Mouse (Mus musculus) c-Kit-positive CD71-positive TER-119-positive erythroid progenitor cells, embryonic 14.5 days (primary cell): Measurements from ENCODE around the gene Rbpms2.
"Not testable (repeated sequence)": the region's sequence is repeated elsewhere in the genome, so short reads cannot be mapped to it uniquely, and the experiment has no call there.

ENCODE experiments used
- DNase-seq: peaks from one replicate; pipeline ENCODE4 v3.0.0-alpha.2; 2013; ENCODE audit warnings: low spot score

Gene Rbpms2

DNA sequence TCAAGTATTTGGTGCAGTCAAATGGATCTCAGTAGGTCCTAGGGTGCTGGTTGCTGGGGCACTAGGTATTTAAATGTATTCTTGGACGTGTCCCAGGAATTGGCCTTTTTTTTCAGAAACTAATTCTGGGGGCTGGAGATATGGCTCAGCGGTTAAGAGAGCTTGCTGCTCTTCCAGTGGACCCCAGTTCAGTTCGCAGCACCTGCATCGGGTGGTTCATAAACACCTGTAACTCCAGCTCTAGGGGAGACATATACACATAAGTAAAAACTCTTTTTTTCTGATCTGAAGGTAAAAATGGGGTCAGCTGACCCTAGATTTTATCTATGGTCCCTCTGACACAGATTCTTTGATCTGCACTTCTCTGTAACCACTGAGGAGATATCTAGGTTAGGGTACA is 8.3 kb upstream of the Rbpms2 start:
- no peak for DNase-seq

DNA sequence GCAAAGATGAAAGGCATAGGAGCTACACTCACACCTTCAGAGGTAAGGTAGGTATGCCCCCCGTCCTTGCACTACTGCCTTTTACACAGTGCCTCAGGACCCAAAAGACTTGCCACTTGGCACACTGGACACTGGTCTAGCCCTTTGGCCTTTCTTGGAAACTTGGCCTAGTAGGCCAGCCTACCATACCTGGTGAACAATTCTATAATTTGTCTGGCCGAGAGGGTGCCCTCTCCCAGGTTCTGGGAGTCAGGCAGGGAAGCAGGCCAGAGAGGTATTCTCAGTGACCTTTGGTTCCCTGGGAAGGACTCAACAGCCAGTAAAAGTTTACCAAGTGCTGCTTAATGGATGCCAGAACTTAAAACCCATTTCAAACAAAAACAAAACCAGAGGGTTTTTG is 7.8 kb upstream of the Rbpms2 start:
- DNase-seq = no peak

DNA sequence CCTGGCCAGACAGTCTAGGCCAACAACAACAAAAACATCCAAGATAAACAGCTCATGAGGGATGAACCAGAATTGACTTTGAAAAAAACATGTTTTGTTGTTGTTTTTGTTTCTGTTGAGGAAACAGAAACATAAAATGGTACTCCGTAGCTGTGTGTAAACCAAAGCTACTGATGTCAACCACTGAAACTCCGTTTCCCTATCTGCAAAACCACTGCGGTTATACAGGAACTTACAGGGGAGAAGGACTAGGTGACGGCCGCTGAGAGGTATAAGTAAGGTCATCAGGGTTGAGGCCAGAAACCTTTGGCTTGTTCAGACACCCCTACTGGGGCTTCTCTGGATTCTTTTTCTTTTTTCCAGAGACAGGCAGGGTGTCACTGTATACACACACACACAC is 6.6 kb upstream of the Rbpms2 start:
- no peak for DNase-seq

DNA sequence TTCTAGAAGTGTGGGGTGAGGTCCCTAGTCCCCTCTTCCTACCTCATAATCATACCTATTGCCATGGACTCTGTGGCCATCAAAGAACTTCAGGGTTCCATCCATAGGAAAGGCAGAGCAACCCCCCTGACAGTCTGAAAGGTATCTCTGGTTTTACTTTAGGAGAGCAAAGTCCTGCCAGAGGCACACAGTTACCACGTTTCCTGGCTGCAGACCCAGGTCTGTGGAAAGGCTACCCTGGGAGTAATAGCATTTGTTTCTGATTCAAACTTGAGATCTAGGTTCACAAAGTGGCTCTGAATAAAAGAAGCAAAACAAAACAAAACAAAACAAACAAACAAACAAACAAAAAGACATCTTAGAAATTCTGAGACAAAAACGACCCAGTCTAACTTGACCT is 5.2 kb upstream of the Rbpms2 start:
- no peak for DNase-seq

DNA sequence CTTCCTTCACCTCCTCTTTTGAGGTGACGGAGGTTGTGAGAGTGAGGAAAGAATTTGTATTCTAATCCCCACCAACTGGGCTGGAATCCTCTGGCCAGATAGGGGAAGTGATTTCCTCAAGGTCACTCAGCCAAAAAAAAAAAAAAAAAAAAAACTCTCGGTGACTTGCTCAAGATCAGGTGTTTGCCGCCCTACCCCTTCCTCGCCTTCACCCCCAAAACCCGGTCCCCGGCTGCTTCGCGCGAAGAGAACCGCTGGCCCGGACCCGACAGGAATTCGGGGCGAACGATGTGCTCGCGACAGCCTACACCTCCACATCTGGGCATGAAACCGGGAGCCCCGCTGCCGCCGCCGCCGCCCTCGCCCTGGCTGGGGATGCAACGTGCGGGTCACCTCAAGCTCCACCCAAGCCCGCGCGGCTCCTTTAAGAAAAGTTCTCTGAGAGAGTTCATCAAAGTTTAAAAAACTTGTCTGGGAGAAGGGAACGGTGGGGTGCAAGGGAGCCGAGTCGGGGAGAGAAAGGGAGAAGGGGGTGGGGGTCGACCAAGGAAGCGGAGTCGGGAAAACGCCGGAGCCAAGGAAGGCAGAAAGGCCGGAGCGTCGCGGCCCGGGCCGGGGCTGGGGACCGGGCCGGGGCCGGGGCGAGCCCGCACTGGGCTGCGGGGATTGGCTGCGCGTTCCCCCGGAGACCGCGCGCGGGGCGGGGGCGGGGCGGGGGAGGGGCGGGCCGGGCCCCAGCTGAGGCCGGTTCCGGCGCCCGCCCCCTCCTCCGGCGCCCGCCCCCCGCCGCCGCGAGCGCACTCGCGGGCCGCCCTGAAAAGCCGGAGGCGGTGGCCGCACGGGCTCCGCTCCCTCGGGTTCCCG is 551 bp downstream of the Rbpms2 start:
- DNase-seq = no peak

DNA sequence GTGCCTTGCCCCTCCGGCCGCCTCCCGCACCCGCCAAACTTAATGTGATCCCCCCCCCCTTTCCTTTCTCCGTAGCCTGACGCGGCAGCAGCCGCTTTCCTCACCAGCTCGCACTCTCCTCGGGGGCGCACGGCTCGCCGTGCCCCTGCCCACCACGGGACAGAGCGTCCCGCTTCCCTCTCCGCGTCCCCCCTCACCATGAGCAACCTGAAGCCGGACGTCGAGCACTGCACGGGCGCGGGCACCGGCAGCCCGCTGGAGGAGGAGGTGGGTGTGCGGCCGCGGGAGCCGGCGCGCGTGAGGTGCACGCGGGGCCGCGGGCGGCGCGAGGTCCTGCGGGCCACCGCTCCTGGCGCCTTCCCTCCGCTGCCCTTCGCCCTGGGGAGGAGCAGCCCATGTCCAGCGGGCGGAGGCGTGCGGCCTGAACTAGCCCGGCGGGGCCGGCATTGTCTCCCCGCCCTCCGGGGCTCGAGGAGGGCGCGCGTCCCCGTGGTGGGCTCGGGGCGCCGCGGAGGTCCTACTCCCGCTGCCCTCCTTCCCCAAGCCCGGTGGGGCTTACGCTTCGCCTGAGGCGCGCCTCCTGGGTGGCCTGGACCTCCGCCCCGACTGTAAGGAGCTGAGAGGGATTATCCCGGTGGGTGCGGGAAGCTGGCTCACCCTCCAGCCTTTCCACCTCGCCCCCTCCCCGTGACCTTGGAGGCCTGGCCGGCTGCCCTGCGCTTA is 1.3 kb downstream of the Rbpms2 start:
- no peak for DNase-seq

DNA sequence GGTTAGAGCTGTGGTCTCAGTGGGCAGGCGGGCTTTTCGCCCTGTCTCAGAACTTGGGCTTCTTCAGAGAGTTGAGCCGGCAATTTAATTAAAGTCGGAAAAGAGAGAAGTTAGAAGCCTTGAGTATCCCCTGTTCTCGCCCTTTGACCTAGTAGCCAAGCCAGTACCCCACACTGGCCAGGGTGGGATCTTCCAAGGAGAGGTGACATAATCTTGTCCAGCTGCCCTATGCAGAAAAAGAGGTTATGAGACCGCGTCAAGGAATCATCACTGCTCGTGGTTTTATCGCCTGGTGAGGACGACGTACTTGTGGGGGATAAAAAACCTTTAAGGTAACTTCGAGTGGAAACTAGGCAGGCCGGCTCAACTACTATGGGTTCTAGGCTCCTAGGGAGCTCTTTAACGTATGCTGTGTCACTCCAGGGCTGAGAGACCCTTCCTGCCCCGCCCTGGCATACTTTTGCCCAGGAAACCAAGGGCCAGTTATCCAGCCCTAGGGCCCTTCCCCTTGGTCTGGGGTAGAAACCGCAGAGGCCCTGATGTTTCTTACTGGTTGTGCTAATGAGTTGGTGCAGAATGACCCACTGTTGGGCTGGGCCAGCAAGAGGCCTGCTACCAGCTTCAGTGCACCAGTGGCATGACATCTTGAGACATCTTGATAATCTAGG is 2.0 kb downstream of the Rbpms2 start:
- no peak for DNase-seq

DNA sequence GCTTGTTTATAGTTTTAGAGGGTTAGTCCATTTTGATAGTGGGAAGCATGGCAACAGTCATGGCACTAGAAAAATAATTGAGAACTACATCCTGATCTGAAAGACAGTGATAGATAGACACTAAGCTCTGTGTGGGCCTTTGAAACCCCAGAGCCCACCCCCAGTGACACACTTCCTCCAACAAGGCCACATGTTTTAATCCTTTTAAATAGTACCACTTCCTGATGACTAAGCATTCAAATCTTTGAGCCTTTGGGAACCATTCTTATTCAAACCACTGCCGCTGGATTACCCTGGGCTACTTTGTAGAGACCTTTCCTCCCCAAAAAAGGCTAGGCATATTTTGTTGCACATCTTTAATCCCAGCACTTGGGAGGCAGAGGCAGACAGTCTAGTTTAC is 6.3 kb downstream of the Rbpms2 start:
- no peak for DNase-seq

DNA sequence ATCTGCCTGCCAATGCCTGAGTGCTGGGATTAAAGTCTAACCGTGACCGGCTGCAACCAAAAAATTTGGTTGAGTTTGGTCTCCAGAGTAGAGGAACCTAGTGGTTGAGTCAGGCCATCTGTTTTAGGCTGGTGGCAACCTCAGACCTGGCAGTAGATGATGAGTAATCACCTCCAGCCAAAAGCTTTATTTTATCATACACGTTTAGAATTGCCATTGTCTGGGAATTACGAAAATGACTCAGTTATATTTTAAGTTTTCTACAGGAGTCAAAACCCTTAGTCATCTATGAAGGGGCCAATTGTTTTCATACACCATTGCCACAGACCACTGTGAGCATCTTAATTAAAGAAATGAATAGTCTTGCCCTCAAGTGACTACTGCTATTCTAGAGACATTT is 7.5 kb downstream of the Rbpms2 start:
- DNase-seq = no peak

DNA sequence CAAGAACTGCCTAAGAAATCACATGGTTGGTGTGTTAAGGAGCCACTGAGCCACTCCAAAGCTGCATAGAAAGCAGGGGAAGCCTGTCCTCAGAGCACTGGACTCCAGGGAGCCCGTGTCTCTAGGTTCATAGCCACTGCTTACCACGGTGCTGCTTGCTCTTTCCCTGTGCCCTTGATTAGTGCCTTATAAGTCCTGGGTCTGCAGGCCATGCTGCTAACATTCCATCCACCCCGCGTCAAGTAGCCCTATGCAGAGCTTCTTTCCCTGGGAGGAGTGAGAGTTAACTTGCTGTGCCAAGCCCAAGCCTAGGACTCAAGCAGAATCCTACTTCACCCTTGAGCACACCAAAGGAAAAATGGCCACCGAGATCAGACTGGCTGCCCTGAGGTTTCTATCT is 9.6 kb downstream of the Rbpms2 start:
- DNase-seq = no peak

DNA sequence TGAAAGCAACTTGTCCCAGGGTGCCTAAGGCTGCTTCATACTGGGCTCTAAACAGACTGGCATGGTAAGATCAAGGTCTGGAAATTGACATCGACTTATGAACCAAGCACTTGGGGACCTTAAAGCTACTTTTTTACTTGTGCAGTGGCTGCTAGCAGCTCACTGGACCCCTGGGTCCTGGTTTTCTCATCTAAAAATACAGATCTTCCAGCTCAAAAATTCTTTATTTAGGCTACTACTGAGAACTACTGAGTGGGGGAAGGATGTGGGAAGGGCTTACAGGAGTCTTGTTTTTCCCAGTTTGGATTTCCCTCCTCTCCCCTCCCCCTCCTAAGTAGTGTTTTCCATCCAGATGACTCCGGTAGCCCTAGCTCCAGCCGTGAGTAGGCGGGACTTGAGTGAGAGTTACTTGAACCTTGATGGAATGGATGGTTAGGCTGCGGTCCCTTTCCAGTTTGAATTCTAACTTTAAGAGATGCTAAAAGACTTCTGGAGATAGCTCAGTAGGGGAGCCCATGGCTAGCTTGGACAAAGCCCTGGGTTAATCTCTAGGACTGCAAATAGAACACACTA is 11.5 kb downstream of the Rbpms2 start:
- no peak for DNase-seq

DNA sequence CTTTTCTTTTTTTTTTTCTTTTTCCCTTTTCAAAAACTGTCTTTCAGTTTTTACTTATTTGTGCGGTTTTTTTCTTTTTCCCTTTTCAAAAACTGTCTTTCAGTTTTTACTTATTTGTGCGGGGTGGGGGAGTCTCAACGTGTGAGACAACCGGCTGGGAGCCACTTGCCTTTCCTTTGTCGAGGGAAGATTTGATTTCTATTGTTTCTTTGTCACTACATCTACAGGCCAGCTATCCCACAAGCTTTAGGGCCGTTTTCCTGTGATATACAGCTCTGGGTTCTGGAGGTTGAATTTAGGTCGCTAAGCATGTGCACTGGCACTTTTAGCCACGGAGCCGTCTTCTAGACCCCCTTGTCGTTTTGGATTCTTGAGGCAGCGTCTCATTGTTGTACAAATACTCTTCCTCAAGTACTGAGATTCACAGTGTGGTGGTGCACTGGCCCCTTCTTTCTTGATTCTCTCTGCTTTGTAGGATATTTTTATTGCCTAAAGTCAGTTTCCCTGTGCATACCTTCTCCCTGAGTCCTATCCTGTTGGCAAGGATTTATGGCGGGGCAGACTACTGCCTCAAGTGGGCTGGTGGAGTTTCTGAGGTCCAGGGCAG is 12.1 kb downstream of the Rbpms2 start:
- DNase-seq = no peak

DNA sequence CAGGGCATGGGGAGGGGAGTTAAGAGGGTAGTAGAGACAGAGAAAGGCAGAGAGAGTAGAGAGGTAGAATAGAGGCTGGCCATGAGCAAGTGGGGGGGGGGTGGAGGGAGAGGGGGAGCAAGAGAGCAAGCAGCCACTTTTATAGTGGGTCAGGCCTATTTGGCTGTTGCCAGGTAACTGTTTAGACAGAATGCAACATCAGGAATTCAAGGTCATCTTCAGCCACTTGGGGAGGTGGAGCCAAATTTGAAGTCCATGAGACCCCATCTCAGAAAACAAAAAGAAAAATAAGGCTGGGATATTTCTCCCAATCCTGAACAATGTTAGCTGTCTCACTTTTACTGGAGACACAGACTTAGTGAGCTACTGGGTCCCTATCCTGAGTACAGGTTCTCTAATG is 13.1 kb downstream of the Rbpms2 start:
- DNase-seq = no peak

DNA sequence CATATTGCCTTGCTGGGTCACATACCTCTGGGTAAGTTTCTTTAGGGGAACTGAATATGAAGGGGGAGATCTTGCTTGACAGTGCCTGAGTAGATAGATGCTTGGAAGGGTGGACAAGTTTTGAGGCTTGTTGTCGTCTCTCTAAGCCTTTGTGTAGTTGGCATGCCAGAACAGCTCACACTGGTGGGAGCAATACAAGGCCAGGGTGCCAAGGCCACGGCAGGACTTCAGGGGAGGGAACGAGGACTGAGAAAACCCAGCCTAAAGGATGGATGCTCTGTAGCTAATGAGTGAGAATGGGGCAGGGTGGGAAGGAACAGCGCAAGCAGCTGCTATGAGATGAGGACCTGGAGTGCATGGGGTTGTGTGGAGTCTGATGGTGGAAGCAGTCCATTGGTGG is 15.5 kb downstream of the Rbpms2 start:
- no peak for DNase-seq

DNA sequence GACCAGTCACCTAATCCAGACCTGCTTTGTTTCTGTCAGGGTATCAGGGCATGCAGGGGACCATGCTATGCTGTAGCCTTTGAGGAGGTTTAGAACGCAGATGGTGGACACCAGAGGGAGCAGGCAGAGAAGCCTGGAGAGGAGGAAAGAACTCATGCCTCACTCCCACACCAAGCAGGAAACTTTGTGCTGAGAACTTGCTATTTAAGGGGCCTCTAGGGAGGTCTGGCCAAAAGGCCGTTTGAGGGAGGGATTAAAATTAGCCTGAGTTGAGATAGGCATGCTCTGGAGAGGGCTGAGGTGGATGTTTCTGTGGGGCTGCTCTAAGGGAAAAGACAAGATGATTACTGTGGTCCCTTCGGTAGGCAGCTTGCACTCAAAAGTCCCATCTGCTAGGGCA is 16.5 kb downstream of the Rbpms2 start:
- DNase-seq = no peak

DNA sequence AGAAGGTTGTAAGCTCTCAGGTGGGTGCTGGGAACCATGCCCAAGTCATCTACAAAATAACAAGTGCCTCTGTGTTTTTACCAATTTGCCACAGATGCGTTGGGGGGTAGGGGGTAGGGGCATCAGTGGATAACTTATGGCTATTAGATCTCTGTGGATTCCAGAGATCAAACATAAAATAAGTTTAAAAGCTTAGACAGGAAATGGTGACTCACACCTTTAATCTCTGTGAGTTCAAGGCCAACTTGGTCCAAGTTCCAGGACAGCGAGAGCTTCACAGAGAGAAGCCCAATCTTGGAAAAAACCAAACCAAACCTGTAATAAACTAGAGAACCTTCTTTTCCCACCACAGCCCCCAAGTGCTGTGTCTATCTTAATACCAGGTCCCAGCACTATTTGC is 17.3 kb downstream of the Rbpms2 start:
- DNase-seq = no peak

DNA sequence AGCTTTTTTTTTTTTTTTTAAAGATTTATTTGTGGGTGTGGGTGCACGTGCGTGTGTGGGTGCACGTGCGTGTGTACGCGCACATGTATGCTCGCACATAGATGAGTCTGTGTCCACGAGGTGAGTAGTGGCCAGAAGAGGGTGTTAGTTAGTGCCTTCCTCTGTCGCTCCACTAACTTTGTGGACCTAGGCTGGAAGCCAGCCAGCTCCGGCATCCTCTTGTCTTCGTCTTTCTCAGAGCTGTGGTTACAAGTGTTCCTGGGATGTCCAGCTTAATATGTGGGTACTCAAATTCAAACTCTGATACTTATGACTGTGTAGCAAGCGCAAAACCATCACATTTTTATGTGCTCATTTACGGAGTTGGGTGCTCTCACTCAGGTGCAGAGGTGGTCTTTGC is 19.3 kb downstream of the Rbpms2 start:
- DNase-seq = no peak

DNA sequence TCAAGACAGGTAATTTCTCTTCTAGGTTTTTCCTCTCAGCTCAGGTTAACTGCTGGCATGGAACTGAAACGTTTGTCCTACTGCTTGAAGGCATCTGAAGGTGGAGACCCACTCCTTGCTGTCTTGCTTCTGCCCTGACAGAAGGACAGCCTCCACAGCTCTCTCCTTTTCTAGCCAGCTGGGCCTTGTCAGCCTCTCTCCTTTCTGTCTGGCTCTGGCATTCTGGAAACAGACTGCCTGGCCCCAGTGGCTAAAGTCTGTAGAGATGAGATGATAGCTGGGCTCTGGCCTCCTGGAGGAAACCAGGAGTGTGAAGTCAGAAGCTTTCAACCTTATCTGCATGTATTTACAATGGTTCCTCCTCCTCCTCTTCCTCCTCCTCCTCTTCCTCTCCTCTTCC is 20.5 kb downstream of the Rbpms2 start:
- no peak for DNase-seq

DNA sequence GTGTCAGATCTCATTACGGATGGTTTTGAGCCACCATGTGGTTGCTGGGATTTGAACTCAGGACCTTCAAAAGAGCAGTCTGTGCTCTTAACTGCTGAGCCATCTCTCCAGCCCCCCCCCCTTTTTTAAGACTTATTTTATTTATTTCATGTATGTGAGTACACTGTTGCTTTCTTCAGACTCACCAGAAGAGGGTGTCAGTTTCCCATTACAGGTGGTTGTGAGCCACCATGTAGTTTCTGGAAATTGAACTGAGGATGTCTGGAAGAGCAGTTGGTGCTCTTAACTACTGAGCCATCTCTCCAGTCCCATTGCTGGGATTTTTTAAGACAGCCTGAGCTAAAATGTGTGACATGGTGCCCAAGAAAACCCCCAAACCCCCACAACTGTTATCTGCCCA is 22.5 kb downstream of the Rbpms2 start:
- DNase-seq = not testable (repeated sequence)

DNA sequence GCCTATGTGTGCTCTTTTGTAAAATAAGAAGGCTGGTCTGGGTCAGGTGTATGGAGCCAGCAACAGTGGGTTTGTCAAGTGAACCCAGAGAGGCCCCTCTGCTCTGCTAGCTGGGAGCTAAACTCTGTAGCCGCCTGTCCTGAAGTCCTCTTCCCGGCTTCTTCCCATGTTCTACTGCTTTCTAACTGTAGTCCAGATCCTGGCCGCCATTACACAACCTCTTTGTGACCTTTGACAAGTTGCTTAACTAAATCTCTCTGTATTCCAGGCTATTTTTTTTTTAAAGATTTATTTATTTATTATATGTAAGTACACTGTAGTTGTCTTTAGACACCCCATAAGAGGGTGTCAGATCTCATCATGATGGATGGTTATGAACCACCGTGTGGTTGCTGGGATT is 24.3 kb downstream of the Rbpms2 start:
- DNase-seq = no peak

DNA sequence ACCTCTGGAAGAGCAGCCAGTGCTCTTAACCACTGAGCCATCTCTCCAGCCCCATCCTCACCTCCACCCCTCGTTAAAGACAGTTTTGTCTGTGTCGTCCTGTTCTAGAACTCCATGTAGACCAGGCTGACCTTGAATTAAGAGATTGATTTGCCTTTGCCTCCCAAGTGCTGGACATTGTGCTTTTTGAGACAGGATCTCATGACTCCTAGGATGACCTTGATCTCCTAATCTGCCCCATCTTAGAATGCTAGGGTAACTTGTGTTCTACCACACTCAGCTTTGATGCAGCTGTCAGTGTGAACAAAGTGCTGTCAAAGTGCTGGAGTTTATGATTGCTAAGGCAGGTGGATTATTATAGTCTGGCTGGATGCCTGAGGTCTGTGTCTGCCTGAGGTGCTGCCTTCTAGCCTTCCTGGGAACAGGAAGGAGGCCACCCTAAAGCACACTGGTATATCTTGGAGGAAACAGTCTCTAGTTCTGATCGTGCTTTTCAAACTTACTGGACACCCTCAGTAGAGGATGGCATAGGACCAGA is 25.3 kb downstream of the Rbpms2 start:
- no peak for DNase-seq

DNA sequence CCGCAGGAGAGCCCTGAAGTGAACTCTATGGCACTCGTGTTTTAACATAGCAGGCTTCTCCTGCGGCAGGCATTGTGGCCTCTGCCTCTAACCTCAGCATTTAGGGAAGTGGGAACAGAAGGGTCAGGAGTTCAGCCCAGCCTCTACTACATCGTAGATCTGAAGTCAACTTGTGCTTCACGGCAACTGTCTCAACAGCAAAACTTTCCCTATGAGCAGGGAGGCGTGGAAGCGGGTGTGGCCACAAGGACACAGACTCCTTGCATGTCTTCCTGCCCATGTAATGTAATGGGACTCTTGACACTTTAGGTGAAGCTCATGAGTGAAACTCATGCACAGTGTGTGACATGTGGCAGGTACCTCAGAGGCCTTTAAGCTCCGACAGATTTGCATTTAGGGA is 26.1 kb downstream of the Rbpms2 start:
- DNase-seq = no peak
